Mouse (Mus musculus) thymus, adult 18-20 months (tissue): Measurements from ENCODE around the gene Kmt2b.

Experiments
- DNase-seq, 2 experiments: peaks; one replicate each; pipeline ENCODE4 v3.0.0; 2022; ENCODE audit warnings: mixed read lengths in 2 of 2

Gene Kmt2b

GRCm38 (mm10) chr7:30599933-30600353 is 11.4 kb upstream of the Kmt2b start:
- peak; percentile 45 to 54 for DNase-seq

DNA sequence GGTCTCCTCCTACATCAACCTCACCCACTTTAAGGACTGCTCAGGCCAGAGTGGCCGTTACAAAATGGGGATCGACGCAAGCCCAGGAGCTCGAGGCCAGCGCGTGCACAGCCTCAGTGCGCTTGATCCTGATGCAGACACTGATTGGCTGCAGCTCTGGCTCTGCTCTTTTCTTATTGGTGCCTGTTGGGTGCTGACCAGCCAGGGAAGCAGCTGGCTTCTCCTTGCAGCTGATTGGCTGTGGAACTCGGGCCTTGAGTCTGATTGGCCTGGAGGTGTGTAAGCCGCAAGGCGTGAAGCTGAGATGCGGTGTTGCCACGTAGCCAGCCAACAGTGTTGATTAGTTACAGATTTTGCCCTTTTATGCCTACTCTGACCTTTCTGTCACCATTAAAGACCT is 10.3 kb upstream of the Kmt2b start, which contains the start of gene Zbtb32:
Gene Zbtb32 (minus strand): TSS at position 124 of the 400 bp plus-strand sequence.
- DNase-seq: no peak

DNA sequence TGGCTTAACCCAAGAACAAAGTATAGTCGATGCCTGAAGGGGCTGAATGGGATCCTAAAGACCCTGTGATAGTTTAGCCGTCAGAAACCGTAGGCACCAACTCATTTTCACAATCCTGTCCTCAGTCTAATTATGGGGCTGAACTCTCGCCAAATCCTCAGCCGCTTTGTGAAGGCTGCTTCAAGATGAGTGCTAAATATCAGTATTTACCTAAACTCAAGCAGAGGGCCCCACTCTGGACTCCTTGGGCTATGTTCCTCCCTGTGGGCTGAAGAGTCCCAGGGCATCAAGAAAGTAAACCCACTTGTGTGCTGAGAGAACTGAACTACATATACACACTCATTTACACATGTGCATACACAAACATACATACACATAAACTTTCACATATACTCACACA is 8.3 kb upstream of the Kmt2b start:
- DNase-seq: no peak

- no peak for DNase-seq
Measured at GRCm38 (mm10) chr7:30596093-30596492, 7.6 kb upstream of the Kmt2b start.

- DNase-seq: no peak
Measured at GRCm38 (mm10) chr7:30594510-30595024, 6.0 kb upstream of the Kmt2b start.

DNA sequence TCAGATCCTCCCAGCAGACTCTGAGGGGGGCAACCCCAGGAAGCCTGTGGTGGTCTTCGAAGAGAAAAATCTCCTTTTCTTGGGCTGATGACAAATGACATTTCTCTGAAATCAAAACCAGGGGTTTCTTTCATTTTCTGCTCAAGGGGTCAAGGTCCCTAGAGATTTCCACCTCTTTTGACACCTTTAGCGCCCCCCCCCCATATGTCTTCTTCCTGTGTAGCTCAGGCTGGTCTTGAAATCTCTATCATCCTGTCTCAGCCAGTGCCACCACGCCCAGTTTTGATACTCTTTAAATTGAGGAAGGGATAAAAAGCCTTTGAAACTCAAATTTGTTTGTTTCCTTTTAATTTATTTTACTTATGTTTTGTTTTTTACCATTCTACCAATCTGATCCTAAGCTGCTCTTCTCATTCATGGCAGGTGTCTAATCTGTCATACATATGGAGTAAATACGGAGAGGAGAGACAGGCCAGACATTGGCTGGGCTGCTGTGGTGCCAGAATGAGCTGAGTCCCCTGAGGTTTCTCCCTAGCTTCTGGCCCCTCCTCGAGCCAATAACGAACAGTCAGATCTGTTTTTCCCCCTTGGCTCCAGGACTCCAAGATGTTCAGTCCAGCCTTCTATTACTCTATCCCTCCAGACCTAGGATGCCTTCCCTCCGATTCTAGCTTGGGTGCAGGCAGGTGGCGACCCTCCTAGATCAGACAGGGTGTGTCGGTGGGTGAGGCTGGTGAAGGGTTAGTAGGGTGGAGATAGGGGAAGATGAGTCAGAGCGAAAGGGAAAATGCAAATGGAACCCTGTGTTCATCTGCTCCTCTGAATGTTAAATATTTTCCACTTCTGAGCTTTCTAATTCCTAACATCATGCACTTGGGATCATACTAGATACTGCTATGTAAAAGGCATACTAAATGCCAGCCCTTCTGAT is 5.3 kb upstream of the Kmt2b start:
- no peak for DNase-seq

- DNase-seq: no peak
Measured at GRCm38 (mm10) chr7:30592772-30593423, 4.4 kb upstream of the Kmt2b start.

DNA sequence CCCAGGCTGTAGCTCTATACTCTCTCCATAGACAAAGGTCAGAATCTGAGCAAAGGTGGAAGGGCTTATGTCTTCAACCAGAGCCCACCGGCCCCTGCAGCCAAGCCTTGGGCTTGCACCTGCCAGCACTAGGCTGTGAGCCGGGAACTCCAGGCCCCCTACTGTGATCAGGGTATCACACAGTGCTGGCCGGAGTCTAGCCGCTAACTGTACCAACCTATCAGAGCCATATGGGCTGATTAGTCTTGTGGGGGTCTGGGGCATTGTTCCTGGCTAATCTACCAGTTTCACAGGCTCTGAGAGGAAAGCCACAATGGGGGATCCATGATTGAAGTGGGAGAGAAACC is 3.1 kb upstream of the Kmt2b start:
- no peak for DNase-seq

DNA sequence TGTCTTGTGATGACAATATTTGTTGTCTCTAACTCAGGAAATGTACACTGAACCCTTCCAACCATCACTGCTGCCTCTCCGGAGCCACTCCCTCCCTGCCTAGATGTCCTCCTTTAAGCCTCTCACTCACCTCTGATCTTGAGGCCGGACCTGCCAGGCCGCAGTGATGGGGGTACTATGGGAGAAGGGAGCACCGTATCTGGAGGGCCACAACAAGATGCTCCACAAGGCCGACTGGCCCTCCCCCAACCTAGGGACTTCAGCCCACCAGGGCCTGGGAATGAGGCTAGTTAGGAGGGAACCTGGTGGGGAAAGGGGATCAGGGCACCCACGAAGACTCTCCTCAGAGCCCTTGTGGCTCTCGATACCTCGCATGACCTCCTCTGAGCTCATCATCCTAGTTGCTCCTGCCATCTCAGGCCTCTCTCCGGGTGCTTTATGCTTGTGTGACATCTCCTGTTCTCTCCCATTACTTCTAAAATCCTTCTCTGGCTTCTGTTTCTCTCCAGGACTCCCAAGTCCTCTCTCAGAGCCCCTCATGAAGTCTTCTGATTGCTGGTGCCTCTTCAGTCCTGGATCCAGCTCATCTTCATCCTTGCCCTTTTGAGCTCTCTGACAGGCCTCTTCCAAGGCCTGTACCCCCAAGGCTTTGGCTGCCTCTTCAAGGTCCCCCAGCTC is 2.5 kb upstream of the Kmt2b start:
- no peak for DNase-seq

GRCm38 (mm10) chr7:30589435-30590301 is 1.1 kb upstream of the Kmt2b start:
- peak; percentile 60 to 79 for DNase-seq

DNA sequence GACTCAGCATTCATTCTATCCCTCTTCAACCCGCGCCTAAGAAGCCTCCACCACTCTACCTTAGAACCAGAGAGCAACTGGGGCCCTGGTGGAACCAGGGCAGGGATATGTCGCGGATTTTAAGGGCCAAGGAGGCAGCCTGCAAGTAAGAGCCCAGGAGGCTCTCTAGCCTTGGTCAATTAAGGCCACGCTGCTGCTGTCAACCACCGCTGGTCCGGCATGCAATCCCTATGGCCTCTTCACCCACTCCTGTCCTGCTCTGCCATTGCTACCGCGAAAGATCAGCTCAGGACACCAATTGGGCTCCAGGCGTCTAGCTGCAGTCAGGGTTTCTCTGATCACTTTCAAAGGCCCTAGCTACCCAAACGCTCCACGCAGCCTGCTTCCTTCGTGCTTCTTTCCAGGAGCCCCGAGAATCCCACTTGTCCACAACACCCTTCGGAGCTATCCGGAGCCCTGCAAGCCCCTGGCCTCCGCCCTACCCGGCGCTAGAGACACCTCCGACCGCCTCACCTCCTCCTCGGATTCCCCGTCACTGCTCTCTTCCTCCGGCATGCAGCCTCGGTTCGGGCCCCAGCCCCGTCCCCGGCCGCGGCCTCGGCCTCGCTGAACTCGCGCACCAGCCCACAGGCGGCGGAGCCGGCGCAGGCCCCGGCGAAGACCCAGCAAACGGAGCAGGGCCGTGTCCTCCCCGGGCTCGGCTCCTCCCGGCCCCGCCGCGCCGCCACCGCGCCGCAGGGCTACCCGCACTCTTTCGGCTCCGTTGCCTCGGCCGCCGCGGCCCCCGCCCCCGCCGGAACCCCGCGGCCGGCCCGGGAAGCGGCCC is 471 bp downstream of the Kmt2b start:
- DNase-seq: peak; percentile 51

- no peak for DNase-seq
Measured at GRCm38 (mm10) chr7:30586455-30587020, 2.0 kb downstream of the Kmt2b start.

GRCm38 (mm10) chr7:30585170-30585569 is 3.4 kb downstream of the Kmt2b start:
- no peak for DNase-seq

DNA sequence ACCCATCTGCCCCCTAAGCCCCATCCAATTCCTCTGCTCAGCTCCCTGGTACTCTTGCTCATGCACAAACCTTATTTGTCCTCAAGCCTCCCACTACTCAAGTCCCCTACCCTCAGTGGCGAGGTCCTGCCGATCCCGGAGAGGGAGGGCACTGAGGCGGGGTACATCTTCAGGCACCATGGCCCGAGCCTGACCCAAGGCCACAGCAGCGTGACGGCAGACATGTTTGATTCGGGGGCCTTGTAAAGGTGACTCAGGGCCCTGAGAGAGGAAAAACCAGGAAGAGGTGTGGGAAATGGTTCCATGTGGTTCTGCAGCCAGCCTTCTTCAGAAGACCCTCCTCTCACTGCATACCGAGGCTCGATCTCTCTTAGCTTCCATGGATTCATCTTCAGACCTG is 4.2 kb downstream of the Kmt2b start:
- no peak for DNase-seq

DNA sequence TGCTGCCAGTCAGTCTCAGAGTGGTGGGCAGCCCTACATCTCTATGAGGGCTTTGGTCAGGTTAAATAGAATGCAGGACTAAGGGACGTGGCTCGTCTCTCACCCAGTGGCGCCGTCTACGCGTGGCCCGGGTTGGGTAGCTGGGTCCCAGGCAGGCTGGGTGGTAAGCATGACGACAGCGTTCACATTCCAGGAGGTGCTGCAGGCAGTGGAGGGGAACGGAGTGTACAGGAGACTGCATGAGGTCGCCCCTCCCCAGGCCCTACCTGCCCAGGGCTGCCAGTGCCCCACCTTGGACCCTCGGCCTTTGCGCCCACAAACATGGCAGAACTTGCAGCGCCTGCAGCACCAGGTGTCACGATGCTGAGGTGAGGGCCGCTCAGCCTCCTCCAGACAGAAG is 7.0 kb downstream of the Kmt2b start:
- DNase-seq: no peak

DNA sequence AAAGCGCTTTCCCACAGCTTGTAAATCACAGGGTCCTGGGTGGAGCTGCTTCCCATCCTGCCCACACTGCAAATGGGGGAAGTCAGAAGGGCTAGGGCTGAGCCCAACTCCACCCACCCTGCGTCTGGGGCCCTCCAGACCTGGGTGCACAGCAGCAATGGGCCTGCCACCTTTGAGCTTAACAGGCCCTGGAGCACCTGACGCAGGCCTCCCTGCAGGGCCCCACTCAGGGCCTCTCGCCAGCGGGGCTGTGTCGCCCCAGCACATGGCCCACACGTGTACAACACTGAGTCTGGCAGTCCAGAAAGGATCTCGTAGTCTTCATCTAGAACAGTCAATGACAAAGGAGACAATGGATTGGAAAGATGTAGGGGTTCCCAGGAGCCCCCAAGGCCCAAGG is 8.6 kb downstream of the Kmt2b start:
- no peak for DNase-seq

DNA sequence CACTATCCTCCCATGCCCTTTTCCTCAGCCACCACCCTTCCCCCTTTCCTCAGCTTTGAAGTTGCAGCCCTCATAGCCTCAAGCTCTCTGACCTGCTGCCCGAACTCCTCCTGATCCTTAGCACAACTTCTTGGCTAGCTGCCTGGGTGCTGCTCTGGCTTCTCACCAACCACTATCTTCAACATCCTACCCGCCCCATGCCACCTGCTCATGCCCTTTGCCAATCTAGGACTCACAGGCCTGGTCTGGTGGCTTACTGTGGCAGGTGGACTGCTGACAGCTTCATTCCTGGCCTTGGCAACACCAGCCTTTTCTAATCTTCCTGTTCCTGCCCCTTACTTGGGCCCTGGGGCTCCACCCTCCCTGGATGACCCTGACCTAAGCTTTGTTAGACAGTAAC is 15.6 kb downstream of the Kmt2b start:
- DNase-seq: no peak

- no peak for DNase-seq
Measured at GRCm38 (mm10) chr7:30572389-30572788, 16.1 kb downstream of the Kmt2b start.

GRCm38 (mm10) chr7:30567555-30567954 is 21.0 kb downstream of the Kmt2b start:
- no peak for DNase-seq

- no peak for DNase-seq
Measured at GRCm38 (mm10) chr7:30566033-30566432, 22.5 kb downstream of the Kmt2b start.

DNA sequence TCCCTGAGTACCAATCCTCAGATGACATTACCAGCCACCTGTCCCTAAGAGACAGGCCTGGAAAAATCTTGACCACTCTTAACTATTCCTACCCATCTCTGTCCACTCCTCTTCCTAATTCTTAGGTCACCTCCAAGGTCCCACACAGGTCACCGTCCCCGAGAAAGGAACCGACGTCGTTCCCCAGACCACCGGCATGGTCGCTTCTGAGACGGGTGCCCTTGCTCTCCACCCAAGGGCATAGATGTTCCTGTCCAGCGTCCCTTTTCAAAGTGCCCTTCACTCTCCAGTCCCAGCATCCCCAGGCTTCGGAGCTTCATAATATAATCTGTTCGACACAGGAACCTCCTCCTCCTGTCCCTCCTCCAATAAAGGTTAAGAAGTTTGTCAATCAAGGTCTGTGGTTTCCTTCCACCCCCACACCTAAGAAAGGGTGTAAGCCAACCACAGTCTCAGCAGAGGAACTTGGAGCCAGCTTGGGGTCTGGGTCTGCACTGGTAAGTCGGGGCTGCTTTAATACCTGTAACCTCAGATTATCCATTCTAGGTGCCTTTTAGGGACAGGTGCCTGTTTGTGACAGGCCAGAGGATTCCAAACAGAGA is 23.5 kb downstream of the Kmt2b start, which contains the start of gene Igflr1:
Gene Igflr1 (plus strand): TSS at position 458 of the 602 bp plus-strand sequence.
- no peak for DNase-seq
